Mouse (Mus musculus): Measurements from ENCODE around the gene Ppm1l. TPM values are rescaled to one million over a fixed set of nuclear protein-coding genes. Genes with fewer than 3 reads are reported as not detected.

Gene Ppm1l
- 1 to 10 TPM; 4.3 to 5.4 TPM for polyA plus RNA-seq (2017; shearing (Covaris generic))

DNA sequence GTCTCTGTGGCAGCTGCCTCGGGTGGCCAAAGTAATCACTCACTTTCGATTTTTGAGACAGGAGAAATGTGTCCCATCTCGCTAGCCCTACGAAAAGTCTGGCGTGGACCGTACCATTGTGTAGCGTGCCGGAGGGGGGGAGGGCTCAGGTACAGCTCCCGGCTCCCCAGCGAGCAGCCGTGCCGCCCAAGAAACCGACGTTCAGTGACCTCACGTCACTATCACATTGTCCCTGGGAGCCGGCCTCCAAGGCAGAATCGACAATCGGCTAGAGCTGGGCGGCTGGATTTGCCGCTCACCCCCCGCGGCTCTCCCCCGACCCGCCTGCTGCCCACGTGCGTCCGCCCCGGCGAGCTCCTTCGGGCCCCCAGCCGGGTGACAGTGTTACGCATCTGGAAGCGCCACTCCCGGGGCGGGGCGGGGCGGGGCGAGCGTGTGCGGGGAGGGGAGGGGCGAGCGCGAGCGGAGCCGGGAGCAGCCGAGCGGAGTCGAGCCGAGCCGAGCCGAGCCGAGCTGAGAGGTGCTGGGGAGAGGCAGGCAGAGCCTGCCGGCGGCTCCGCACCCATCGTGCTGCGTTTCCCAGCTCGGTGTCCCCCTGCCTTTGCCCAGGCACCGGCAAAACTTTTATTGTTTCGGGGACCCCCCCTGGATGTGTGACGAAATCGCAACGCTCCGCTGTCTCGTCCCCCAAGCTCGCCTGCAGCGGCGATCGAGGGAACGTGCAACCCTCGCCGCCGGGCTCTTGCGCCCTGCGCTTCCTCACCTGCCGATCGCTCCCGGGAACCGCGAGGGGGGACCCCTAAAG is at the start of gene Ppm1l:
Gene Ppm1l (plus strand): TSS at position 471 of the 805 bp plus-strand sequence.

DNA sequence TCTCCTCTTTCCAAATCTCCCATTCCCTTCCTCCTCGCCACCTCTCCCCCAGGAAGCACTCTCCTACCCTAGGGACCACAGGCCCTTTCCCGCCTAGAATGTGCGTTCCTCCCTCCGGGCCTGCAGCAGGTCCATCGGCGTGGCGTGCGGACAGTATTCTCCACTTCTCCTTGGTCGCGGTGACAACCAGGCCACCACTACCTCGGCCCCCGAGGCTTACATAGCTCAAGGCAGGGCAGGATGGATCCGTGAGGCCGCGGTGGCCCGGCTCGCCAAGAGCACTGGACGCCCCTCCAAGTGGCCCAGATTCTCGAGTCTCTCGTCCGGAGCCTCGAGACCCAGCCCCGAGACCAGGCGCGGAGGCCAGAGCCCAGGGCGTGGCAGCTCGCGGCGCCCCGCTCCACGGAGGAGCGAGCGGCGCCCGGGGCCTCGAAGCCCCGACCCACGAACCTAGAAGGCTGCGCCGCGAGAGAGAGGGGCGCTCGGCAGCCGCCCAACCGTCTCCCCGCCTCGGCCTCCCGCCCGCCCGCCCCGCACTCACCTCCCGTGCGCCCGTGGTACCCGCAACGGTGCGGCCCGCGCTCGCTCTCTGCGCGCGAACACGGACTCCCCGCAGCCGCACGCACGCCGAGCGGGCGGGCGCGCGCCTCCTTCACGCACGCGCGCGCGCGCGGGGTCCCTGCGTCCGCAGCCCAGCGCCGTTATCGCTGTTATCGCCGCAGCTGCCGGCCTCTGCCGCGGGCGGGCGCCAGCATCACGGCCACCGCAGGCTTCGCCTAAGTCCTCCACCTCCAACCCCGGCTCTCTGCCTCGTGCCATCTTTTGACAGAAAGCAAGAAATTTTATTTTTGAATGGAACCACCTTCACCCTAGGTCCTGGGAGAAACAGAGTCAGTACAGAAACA is 281.9 kb downstream of the Ppm1l start, which contains the start of gene B3galnt1:
Gene B3galnt1 (minus strand): TSS at position 700 of the 905 bp plus-strand sequence.

Other genes starting within 250 kb of the Ppm1l start
- gene Kpna4, start 189.7 kb upstream of the Ppm1l start, polyA plus RNA-seq (2017; shearing (Covaris generic)): 100 to 1,000 TPM; 123 to 143 TPM
- under 1 TPM in 1 of 2 experiments, not detected in 1; 0.17 TPM for gene Arl14, start 94.4 kb upstream of the Ppm1l start, polyA plus RNA-seq (2017; shearing (Covaris generic))

Measured in inflammation-experienced regulatory T-cells (primary cell).